Mouse (Mus musculus) hindbrain, embryonic 16.5 days (tissue): Measurements from ENCODE around the gene Lrrc20. TPM values are rescaled to one million over a fixed set of nuclear protein-coding genes. Genes with fewer than 3 reads are reported as not detected.
A peak's percentile ranks its signal among the peaks of the same experiment; 100 is the strongest.

ENCODE experiments used
- ATAC-seq: fragments of 200-750 bp; cut with Nextera tagmentation; 2 replicates; pipeline ENCODE4 v1.8.0; 2017; ENCODE audit warnings: moderate TSS enrichment, moderate library complexity
- H3K27ac ChIP-seq: fragments of 300-500 bp; sonication (generic); 2 replicates; pipeline ENCODE4 v1.5.1; 2014; ENCODE audit warnings: low read depth, mild to moderate bottlenecking, control low read depth, low read length, moderate library complexity
- H3K27me3 ChIP-seq: fragments of 300-500 bp; sonication (generic); replicated peaks from 2 replicates; pipeline ENCODE4 v1.6.1; 2014; ENCODE audit warnings: low read length; ENCODE audit not compliant: control insufficient read depth, insufficient read depth
- H3K36me3 ChIP-seq: fragments of 300-500 bp; sonication (generic); 2 replicates; pipeline ENCODE4 v1.6.1; 2014; ENCODE audit warnings: mild to moderate bottlenecking, low read length, moderate library complexity, mixed read lengths; ENCODE audit not compliant: control insufficient read depth, insufficient read depth
- H3K4me1 ChIP-seq: fragments of 300-500 bp; sonication (generic); 2 replicates; pipeline ENCODE4 v1.6.1; 2014; ENCODE audit warnings: low read depth, low read length; ENCODE audit not compliant: control insufficient read depth, insufficient read depth
- H3K4me2 ChIP-seq: fragments of 300-500 bp; sonication (generic); 2 replicates; pipeline ENCODE4 v1.6.1; 2014; ENCODE audit warnings: mild to moderate bottlenecking, low read length, control low read depth, moderate library complexity
- H3K4me3 ChIP-seq: fragments of 300-500 bp; sonication (generic); 2 replicates; pipeline ENCODE4 v1.5.1; 2014; ENCODE audit warnings: mild to moderate bottlenecking, low read length, control low read depth, moderate library complexity
- H3K9ac ChIP-seq: fragments of 300-500 bp; sonication (generic); 2 replicates; pipeline ENCODE4 v1.6.1; 2014; ENCODE audit warnings: low read depth, mild to moderate bottlenecking, control low read depth, low read length, moderate library complexity
- H3K9me3 ChIP-seq: fragments of 300-500 bp; sonication (generic); 2 replicates; pipeline ENCODE4 v1.6.1; 2014; ENCODE audit warnings: mild to moderate bottlenecking, low read length, moderate library complexity; ENCODE audit not compliant: control insufficient read depth
- WGBS: fragments of 180-500 bp; shearing (Covaris S2); extraction: QIAGEN DNeasy Blood & Tissue Kit; methylation state at CpG from one replicate; pipeline ENCODE4 v1.1.7; 2014; 5-methylcytosine and 5-hydroxymethylcytosine counted together
- polyA plus RNA-seq: library from polyadenylated mRNA; unstranded; fragments of >200 nt; fragmentation: Nextera tagmentation; extraction: Ambion mirVana; gene quantifications from 2 replicates; pipeline ENCODE4 v1.2.1, GENCODE M21; 2015

The Lrrc20 gene
- polyA plus RNA-seq, 1 experiment from 2014 or later = 14.9 TPM

GRCm38 (mm10) chr10:61624771-61625170 is 149.2 kb downstream of the Lrrc20 start:
- peak overlapping the region; percentile 91 for H3K4me2 ChIP-seq
- no peak for ATAC-seq
- H3K27me3 ChIP-seq = peaks cover 9% of the 10 kb centered on the region
- peaks cover 16% of the 10 kb centered on the region for H3K4me1 ChIP-seq
- H3K4me3 ChIP-seq = peak overlapping the region; percentile 47
- WGBS = 27% methylated on average over 5 of the region's 5 CpGs
- no peak overlapping the region for H3K27ac ChIP-seq
- no peak overlapping the region for H3K9ac ChIP-seq
- H3K9me3 ChIP-seq = no peaks in the 10 kb centered on the region
- H3K36me3 ChIP-seq = no peaks in the 10 kb centered on the region

- Histone ChIP-seq H3K27me3 (peaks cover 9% of the 10 kb centered on the region), H3K4me3 (peak overlapping the region; percentile 47), H3K27ac (peak overlapping the region; percentile 63), H3K4me2 (peak overlapping the region; percentile 91), H3K4me1 (peaks cover 16% of the 10 kb centered on the region), H3K9me3 (no peaks in the 10 kb centered on the region), H3K9ac (peak overlapping the region; percentile 67), H3K36me3 (no peaks in the 10 kb centered on the region)
- peak; percentile 86 for ATAC-seq
- 3% methylated on average over 68 of the region's 74 CpGs for WGBS
Measured at GRCm38 (mm10) chr10:61625381-61626257, 150.0 kb downstream of the Lrrc20 start.

DNA sequence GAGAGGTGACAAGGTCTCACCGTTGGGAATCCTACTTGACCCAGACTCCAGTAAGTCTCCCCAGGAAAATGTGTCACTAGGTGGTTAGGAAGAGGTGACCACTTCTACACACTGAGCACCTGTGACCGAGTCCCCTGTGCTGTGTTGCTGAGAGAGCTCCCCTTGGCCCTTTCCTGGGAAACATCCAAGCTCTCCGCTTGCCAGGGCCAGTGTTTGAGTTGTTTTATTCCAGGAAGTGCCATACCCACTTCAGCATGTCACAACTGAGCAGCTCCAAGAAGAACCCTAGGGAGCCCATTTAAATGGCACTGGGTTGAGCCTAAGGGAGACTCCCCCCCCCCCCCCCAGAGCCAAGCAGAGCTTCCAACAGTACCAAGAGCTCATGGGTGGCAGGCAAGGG is 150.9 kb downstream of the Lrrc20 start:
- peaks cover 9% of the 10 kb centered on the region for H3K27me3 ChIP-seq
- no peak overlapping the region for H3K9ac ChIP-seq
- H3K4me2 ChIP-seq = no peak overlapping the region; the same call in 1 of the 2 replicates
- H3K36me3 ChIP-seq = no peaks in the 10 kb centered on the region
- no peaks in the 10 kb centered on the region for H3K9me3 ChIP-seq
- H3K27ac ChIP-seq = no peak overlapping the region
- H3K4me1 ChIP-seq = peaks cover 16% of the 10 kb centered on the region
- H3K4me3 ChIP-seq = no peak overlapping the region
- no peak for ATAC-seq
- WGBS = 70% methylated on average over 3 of the region's 3 CpGs

GRCm38 (mm10) chr10:61627195-61627937 is 151.8 kb downstream of the Lrrc20 start:
- Histone ChIP-seq H3K27me3 (peaks cover 9% of the 10 kb centered on the region), H3K4me1 (peaks cover 16% of the 10 kb centered on the region), H3K4me3 (no peak overlapping the region), H3K4me2 (no peak overlapping the region), H3K36me3 (no peaks in the 10 kb centered on the region), H3K9me3 (no peaks in the 10 kb centered on the region), H3K27ac (no peak overlapping the region), H3K9ac (no peak overlapping the region)
- 72% methylated on average over 15 of the region's 15 CpGs for WGBS
- no peak for ATAC-seq

GRCm38 (mm10) chr10:61627938-61628250 is 152.3 kb downstream of the Lrrc20 start:
- Histone ChIP-seq H3K27ac (no peak overlapping the region), H3K36me3 (no peaks in the 10 kb centered on the region), H3K4me2 (no peak overlapping the region), H3K4me1 (peaks cover 16% of the 10 kb centered on the region), H3K4me3 (no peak overlapping the region), H3K27me3 (peaks cover 9% of the 10 kb centered on the region), H3K9me3 (no peaks in the 10 kb centered on the region), H3K9ac (no peak overlapping the region)
- no peak for ATAC-seq
- WGBS = 83% methylated on average over 4 of the region's 4 CpGs

Other genes starting within 250 kb of the Lrrc20 start
- 0.29 and 0.55 TPM in 2 replicates for gene Adamts14, start 202.4 kb upstream of the Lrrc20 start, polyA plus RNA-seq
- 0.07 TPM in 1 of 2 replicates, not detected in the other for gene Prf1, start 178.0 kb upstream of the Lrrc20 start, polyA plus RNA-seq
- 26.9 and 30.6 TPM in 2 replicates for gene Pald1, start 92.3 kb upstream of the Lrrc20 start, polyA plus RNA-seq
- 0.24 and 0.56 TPM in 2 replicates for gene Nodal, start 57.8 kb upstream of the Lrrc20 start, polyA plus RNA-seq
- 43.2 and 46.6 TPM in 2 replicates for gene Eif4ebp2, start 23.1 kb upstream of the Lrrc20 start, polyA plus RNA-seq
- gene Npffr1, start 119.7 kb downstream of the Lrrc20 start, polyA plus RNA-seq = 0.97 and 1.5 TPM in 2 replicates
- 207 and 226 TPM in 2 replicates for gene Ppa1, start 172.8 kb downstream of the Lrrc20 start, polyA plus RNA-seq
- 204 and 210 TPM in 2 replicates for gene Sar1a, start 204.5 kb downstream of the Lrrc20 start, polyA plus RNA-seq
- 24.5 and 25.0 TPM in 2 replicates for gene Tysnd1, start 219.7 kb downstream of the Lrrc20 start, polyA plus RNA-seq
- 15.8 and 19.2 TPM in 2 replicates for gene Aifm2, start 239.5 kb downstream of the Lrrc20 start, polyA plus RNA-seq